Mouse (Mus musculus): ENCODE data around the gene Bicdl1.
A peak's percentile ranks its signal among the peaks of the same experiment; 100 is the strongest.

DNA sequence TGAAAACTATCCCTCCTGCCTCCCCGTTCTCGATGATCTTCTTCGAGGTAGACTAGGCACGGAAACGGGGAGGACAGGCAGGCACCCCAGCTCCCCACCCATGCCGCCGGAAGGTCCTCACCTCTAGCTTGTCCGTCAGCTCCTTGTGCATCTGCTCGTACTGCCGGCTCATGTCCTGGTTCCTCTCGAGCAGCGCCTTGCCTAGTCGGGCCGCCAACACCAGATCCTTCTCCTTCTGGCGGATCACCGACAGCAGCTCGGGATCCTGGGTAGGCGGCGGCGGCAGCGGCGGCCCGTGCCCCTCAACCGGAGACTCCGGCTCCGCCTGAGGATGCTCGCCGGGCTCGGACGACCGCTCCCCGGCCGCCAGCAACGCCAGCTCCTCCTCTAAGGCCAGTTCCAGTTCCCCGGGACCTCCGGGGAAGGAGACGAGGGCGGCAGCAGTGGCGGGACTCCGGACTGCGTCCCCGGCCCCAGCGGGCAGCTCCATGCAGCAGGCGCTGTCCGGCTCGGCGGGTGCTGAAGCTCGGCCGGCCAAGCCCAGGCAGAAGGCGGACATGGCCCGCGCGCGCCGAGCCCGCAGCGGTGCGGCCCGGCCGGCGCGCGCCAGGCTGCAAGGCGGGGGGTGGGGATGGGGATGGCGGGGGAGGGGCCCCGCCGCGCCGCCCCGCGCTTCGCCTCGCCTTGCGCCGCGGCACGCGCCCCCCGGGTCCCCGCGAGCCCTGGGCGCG lies at the start of gene Bicdl1:
- TF ChIP-seq POLR2A (IDR thresholded peaks at IDR 0.05; ENCODE audit: extremely low read depth, insufficient read depth, low read length) (peak; percentile 46; the same call in 1 of the 2 replicates), CTCF (IDR thresholded peaks at IDR 0.05; ENCODE audit: extremely low read depth, insufficient read depth, low read length) (no peak)

Measured in cortical plate, adult 2 months (tissue).